Mouse (Mus musculus): ENCODE data around the gene Zbtb20. TPM values are rescaled to one million over a fixed set of nuclear protein-coding genes. Genes with fewer than 3 reads are reported as not detected.

Zbtb20 gene
- 147 TPM for polyA plus RNA-seq (2017; shearing (Covaris generic))

DNA sequence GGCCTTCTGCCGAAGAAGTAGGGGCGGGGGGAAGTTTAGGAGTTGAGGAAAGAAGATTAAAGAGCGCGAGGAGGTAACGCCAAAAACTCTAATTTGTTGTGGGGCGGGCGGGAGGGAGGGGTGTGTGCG is at the start of gene Zbtb20:
Gene Zbtb20, plus strand, starts transcription at position 30 of the 129 bp plus-strand sequence.

DNA sequence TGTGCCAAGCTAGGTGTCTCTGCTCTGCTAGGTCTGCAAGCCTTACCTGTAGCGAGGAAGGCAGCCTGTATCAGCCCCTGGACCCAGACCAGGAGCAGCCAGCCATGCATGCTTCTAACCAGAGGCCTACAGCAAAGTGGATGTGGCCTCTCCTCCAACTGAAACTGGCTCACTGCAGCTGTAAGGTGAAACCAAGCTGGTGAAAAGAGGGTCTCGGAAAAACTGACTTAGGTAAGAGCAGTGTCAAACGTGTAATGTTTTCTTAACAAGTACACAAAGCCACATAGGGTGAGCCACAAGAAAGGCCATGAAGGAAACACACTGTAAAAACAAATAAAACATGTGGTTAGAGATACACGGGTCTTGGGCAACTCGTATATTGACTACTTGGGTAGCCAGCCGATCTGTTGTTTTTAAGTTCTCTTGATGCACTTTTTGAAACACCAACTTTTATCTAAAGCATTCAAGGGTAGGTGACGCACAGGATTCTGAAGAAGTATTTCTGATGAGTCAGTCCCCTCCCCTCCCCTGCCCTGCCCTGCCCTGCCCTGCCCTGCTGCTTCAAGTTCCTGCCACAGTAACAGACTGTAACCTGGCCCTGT is 788.4 kb downstream of the Zbtb20 start, which contains the start of gene Tigit:
Gene Tigit, minus strand, starts transcription at position 169 of the 602 bp plus-strand sequence.

Measured in inflammation-experienced regulatory T-cells, adult 16 weeks (primary cell).